Mouse (Mus musculus) small intestine, adult 2 months (tissue): Measurements from ENCODE around the gene Lcmt1. TPM values are rescaled to one million over a fixed set of nuclear protein-coding genes. Genes with fewer than 3 reads are reported as not detected.
A peak's percentile ranks its signal among the peaks of the same experiment; 100 is the strongest.

Experiments used
- H3K27ac ChIP-seq: fragments of 200-500 bp; 2 replicates; pipeline ENCODE4 v1.5.1; 2012; ENCODE audit warnings: low read depth, low read length, control low read depth, inconsistent platforms; ENCODE audit not compliant: insufficient read depth
- H3K27me3 ChIP-seq: fragments of 200-500 bp; 2 replicates; pipeline ENCODE4 v1.6.1; 2012; ENCODE audit warnings: mild to moderate bottlenecking, moderate library complexity, low read length, inconsistent platforms; ENCODE audit not compliant: control insufficient read depth, insufficient read depth
- H3K36me3 ChIP-seq: fragments of 200-500 bp; 2 replicates; pipeline ENCODE4 v1.6.1; 2012; ENCODE audit warnings: mild to moderate bottlenecking, low read length, control low read depth, inconsistent platforms; ENCODE audit not compliant: control insufficient read depth, insufficient read depth
- H3K4me1 ChIP-seq: fragments of 200-500 bp; 2 replicates; pipeline ENCODE4 v1.6.1; 2012; ENCODE audit warnings: low read length, inconsistent platforms, mixed read lengths; ENCODE audit not compliant: control insufficient read depth, insufficient read depth, insufficient read length
- H3K4me3 ChIP-seq: fragments of 200-500 bp; 2 replicates; pipeline ENCODE4 v1.5.1; 2012; ENCODE audit warnings: low read depth, mild to moderate bottlenecking, control low read depth, inconsistent platforms, low read length, moderate library complexity
- CTCF ChIP-seq: fragments of 200-500 bp; IDR thresholded peaks from 2 replicates; pipeline ENCODE4 v1.5.1; 2012; ENCODE audit warnings: low read depth, mild to moderate bottlenecking, control low read depth, inconsistent platforms, low read length, moderate library complexity, mixed read lengths; ENCODE audit not compliant: insufficient replicate concordance, insufficient read length; ENCODE audit errors: extremely low read depth
- POLR2A ChIP-seq: fragments of 200-500 bp; IDR thresholded peaks from 2 replicates; pipeline ENCODE4 v1.6.1; 2012; ENCODE audit warnings: low read depth, mild to moderate bottlenecking, control low read depth, inconsistent platforms, low read length, moderate library complexity
- WGBS: fragments of 180-500 bp; shearing (Covaris S2); methylation state at CpG from one replicate; pipeline ENCODE4 v1.1.7; 2018; 5-methylcytosine and 5-hydroxymethylcytosine counted together
- polyA plus RNA-seq: library from polyadenylated mRNA; depleted of rRNA; stranded (reverse); fragments of >200 nt; gene quantifications from 2 replicates; pipeline ENCODE4 v1.2.3, GENCODE M21; 2012; rRNA removed

Gene Lcmt1
- 21.5 and 21.6 TPM in 2 replicates for polyA plus RNA-seq

DNA sequence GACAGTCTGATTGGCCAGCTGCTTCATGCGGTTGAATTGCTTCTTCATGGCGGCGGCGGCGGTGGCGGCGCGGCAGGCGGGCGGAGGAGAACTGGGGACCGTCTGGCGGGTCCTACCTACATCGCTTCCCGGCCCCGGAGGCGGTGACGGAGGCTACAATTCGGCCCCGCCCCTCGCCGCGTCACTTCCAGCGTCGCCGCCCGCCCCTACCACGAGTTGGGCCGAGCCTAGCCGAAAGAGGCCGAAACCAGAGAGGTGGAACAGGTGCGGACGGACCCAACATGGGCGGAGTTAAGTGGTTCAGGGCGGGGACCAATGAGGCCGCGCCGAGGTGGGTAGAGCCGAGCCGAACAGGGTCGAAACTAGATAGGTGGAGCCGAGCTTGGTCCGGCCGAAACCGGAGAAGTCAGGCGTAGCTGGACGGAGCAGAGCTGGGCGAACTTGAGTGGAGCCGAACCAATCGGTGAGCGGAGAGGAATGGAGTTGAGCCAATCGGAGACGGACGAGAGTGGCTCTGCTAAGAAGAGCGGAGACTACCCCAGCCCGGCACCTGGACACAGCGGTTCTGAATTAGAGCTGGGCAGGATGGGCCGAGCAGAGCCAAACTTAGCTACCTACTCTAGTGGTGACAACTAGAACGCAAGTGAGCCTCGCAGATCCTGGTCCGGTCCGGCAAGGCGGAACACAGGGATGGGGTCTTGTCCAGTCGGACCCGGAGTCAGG lies at the start of gene Lcmt1, which contains the start of gene Arhgap17:
TSS of gene Lcmt1 (plus strand) at position 26 of the 723 bp plus-strand sequence.
TSS of gene Arhgap17 (minus strand) at position 157 of the 723 bp plus-strand sequence.
- no peaks in the 10 kb centered on the region for H3K36me3 ChIP-seq
- 1% methylated on average over 64 of the region's 64 CpGs for WGBS
- H3K4me1 ChIP-seq: peaks cover 34% of the 10 kb centered on the region
- H3K27ac ChIP-seq: peak within 1 kb of the TSS; percentile 88
- TF ChIP-seq POLR2A (peak; percentile 84), CTCF (no peak)
- H3K27me3 ChIP-seq: no peaks in the 10 kb centered on the region
- peak within 1 kb of the TSS; percentile 76 for H3K4me3 ChIP-seq

DNA sequence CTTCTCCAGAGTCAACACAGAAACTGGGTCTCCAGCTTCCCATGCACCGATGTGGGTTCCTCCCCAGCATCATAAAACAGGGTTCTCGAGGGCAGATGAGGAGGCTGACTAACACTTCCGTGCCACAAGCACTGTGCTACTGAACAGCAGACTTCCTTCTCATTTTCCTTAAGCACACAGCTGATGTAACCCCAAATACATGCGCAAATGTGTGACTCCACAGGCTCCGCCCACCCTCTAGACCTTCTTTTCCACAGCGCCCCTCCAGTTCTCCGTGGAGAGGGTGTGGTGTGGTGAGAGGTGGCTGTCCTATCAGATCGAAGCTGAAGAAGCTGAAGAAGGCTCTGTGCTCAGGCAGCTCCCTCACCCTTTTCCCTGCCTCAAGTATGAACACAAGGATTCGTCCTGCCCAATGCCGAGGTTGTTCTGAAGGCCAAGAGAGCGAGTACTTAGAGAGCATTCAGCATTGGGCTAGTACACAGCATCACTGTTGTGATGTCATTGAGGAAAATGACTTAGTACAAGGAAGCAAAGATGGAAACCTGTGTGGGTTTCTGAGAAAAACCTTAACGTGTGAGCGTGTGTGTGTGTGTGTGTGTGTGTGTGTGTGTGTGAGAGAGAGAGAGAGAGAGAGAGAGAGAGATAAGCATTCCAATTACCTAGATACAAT lies 47.0 kb upstream of the Lcmt1 start:
- no peak for TF ChIP-seq CTCF
- TF ChIP-seq POLR2A: no peak
- 54% methylated on average over 13 of the region's 13 CpGs for WGBS
- H3K36me3 ChIP-seq: peaks cover 78% of the 10 kb centered on the region
- no peak overlapping the region for H3K4me3 ChIP-seq
- H3K27me3 ChIP-seq: no peaks in the 10 kb centered on the region
- no peak overlapping the region for H3K27ac ChIP-seq
- no peaks in the 10 kb centered on the region for H3K4me1 ChIP-seq

DNA sequence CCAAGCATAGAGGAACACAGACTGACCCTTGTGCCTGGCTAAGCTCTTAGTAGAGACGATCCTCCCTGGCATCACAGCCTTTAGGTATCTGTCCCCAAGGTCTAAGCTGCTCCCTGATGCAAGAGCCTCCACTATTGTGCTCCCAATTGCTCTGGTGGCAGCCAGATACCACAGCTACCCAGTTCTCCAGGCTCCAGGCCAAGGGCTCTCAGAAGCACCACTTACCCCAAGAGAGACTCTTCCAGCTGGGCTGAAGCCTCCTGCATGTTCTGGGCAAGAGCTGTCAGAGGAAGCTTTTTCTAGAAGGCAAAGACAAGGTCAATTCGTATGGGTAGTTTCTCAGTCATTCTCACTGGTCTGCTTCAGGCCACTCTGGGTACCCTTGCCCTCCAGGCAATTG lies 46.2 kb upstream of the Lcmt1 start:
- TF ChIP-seq POLR2A: no peak
- TF ChIP-seq CTCF: no peak
- Histone ChIP-seq H3K36me3 (peaks cover 78% of the 10 kb centered on the region), H3K4me1 (no peaks in the 10 kb centered on the region), H3K27me3 (no peaks in the 10 kb centered on the region), H3K4me3 (no peak overlapping the region), H3K27ac (no peak overlapping the region)
- 83% methylated on average over 2 of the region's 2 CpGs for WGBS

DNA sequence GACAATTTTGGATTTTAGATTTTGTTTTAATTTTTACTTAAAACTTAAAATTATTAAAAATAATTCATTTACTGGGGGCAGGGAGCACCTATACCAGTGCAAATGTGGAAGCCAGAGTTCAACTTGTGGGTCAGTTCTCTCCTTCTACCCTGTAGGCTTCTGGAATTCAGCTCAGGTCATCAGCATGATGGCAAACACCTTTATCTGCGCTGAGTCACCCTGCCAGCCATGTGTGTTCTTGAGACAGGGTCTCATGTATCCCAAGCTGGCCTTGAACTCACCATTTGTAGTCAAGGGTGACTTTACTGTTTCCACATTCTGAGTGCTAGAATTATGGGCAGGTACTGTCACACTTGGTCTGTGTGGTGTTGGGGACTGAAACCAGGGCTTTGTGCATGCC lies 45.5 kb upstream of the Lcmt1 start:
- Histone ChIP-seq H3K36me3 (peaks cover 77% of the 10 kb centered on the region), H3K27ac (no peak overlapping the region), H3K4me3 (no peak overlapping the region), H3K27me3 (no peaks in the 10 kb centered on the region), H3K4me1 (no peaks in the 10 kb centered on the region)
- WGBS: 93% methylated on average over 1 of the region's 1 CpGs
- no peak for TF ChIP-seq CTCF
- no peak for TF ChIP-seq POLR2A

DNA sequence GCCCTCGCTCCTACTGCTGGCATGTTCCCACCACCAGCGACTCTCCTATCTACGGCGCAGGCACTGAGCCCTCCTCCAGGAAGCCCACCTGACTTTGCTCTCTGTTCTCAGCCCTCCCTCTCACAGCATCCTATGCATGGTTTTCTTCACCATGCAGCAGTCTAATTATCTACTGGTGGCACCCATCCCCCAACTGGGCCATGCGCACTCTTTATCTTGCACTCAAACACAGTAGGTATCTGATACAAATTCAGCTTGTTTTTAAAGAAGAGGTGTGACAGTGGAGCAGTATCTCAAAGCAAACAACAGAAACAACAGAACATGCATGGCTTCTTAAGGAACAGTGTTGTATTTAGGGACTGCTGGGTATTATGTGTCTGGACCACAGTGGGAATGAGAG lies 43.5 kb upstream of the Lcmt1 start:
- H3K36me3 ChIP-seq: peaks cover 64% of the 10 kb centered on the region
- no peaks in the 10 kb centered on the region for H3K27me3 ChIP-seq
- H3K4me1 ChIP-seq: 0 out of 2 replicates have a peak, but pooled peaks cover 2% of the 10 kb centered on the region
- no peak for TF ChIP-seq CTCF
- no peak for TF ChIP-seq POLR2A
- H3K27ac ChIP-seq: no peak overlapping the region
- no peak overlapping the region for H3K4me3 ChIP-seq
- 97% methylated on average over 5 of the region's 5 CpGs for WGBS

DNA sequence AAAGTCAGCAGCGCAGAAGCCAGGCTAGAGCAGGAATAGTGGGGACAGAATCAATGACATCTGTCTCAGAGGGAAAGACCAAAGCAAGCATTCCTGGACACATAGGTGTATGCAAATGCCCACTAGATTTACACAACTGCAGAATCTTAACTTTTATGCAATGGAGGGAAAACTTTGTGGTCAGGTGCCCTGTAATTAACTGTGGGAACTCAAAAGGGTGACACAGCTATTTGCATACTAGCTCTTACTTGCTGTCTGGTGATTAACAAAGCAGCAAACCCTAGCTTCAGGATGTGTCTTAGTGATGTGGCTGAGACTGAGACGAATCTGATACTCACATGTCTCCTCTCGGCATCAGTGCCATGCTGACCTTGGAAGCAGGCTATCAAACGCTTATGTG lies 42.7 kb upstream of the Lcmt1 start:
- WGBS: 91% methylated on average over 4 of the region's 4 CpGs
- Histone ChIP-seq H3K36me3 (peaks cover 56% of the 10 kb centered on the region), H3K27ac (no peak overlapping the region), H3K4me3 (no peak overlapping the region), H3K27me3 (no peaks in the 10 kb centered on the region), H3K4me1 (peaks cover 2% of the 10 kb centered on the region; the same call in 1 of the 2 replicates)
- TF ChIP-seq POLR2A (no peak), CTCF (no peak)

DNA sequence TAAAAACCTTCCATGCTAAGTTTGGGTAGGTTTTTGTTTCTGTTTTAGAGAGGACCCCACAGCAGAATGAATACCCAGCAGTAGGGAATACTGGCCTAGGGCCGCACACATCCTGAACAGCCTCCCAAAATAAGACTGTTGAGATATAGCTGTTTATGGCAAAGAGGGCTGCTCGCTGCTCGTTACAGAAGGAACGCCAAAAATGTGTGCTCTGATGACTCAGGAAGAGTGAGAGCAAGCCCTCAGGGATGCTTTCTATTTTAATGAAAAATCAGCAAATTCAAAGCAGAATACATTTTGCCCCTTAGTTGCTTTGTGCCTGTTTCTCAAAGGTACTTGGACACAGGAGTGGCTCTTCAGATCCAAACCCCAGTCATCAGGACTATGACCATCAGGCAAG lies 41.7 kb upstream of the Lcmt1 start:
- Histone ChIP-seq H3K4me3 (no peak overlapping the region), H3K27me3 (no peaks in the 10 kb centered on the region), H3K4me1 (peaks cover 2% of the 10 kb centered on the region; the same call in 1 of the 2 replicates), H3K27ac (no peak overlapping the region), H3K36me3 (peaks cover 49% of the 10 kb centered on the region)
- TF ChIP-seq POLR2A (no peak), CTCF (no peak)
- 82% methylated on average over 4 of the region's 4 CpGs for WGBS
